Mouse (Mus musculus): ENCODE data around the gene Ptbp3. TPM values are rescaled to one million over a fixed set of nuclear protein-coding genes. Genes with fewer than 3 reads are reported as not detected.

Gene Ptbp3
- total RNA-seq, 2 experiments from 2014 or later = 29.6 to 37.0 TPM

- intact Hi-C loops (cut with DNase I) = no loop called here
- no peak for DNase-seq (ENCODE audit: low spot score)
Observed at GRCm38 (mm10) chr4:59524875-59525274, 24.3 kb downstream of the Ptbp3 start.

- intact Hi-C loops (cut with DNase I) = no loop called here
- no peak for DNase-seq (ENCODE audit: low spot score)
Observed at GRCm38 (mm10) chr4:59510321-59510720, 38.8 kb downstream of the Ptbp3 start.

GRCm38 (mm10) chr4:59509558-59509957 lies 39.6 kb downstream of the Ptbp3 start:
- intact Hi-C loops (cut with DNase I) = no loop called here
- DNase-seq (ENCODE audit: low spot score) = no peak

DNA sequence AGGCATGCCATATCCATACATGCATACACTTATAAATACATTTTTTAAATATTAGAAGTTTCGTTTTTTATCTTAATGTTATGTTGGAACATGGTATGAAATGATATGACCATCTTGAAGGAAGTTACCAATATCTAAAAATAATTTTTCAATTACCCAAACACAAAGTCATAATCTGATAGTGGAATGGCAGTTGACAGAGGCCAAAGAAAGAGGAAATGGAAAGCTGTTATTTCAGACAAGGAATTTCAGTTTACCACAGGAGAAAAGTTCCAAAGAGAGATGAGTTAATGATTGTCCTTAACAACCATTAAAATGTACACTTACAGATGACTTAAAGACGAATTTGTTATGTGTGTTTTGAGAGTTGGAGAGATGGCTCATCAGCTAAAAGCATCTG lies 41.4 kb downstream of the Ptbp3 start:
- intact Hi-C loops (cut with DNase I) = no loop called here
- no peak for DNase-seq (ENCODE audit: low spot score)

GRCm38 (mm10) chr4:59506704-59507103 lies 42.5 kb downstream of the Ptbp3 start:
- intact Hi-C loops (cut with DNase I) = no loop called here

GRCm38 (mm10) chr4:59505481-59505880 lies 43.7 kb downstream of the Ptbp3 start:
- no peak for DNase-seq (ENCODE audit: low spot score)
- intact Hi-C loops (cut with DNase I) = no loop called here

More at GRCm38 (mm10) chr4:59506704-59507103, 42.5 kb downstream of the Ptbp3 start:
- DNase-seq (ENCODE audit: low spot score) = no peak

DNA sequence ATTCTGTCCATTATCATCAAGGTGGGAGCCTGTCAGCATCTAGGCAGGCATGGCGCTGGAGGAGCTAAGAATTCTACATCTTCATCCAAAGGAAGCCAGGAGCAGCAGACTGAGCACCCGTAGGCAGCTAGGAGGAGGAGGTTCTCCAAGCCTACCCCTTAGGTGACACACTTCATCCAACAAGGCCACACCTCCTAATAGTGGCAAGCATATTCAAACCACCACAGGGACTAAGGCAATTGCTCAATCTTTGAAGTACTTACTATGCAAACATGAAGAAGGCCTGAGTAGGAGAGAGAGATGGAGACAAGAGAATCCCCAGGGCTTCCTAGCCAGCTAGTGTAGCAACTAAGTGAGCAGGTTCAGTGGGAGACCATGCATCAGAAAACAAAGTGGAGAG lies 58.1 kb downstream of the Ptbp3 start:
- intact Hi-C loops (cut with DNase I) = loop anchor here (5.0 kb wide), 1 partner anchor 46 kb away; no protein-coding TSS in a partner anchor
- DNase-seq (ENCODE audit: low spot score) = no peak

DNA sequence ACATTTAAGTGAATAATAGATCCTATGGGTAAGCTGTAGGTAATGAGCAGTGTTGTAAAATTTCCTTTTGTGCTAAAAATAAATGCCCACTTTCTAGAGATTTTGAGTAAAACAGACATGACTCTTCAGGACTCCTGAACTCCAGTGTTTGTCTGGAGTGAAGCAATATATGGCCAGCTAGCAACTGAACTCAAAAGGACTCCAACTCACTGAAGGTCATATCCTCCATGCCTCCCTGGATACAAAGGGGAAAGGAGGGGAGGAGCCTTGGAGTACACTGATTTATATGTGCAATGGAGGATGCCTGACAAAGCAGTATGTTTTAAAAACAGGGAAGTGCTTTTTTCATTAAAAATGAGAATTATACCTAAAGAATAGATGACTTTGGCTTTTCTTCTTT lies 77.9 kb downstream of the Ptbp3 start:
- no peak for DNase-seq (ENCODE audit: low spot score)
- intact Hi-C loops (cut with DNase I) = loop anchor here (10.0 kb wide), 1 partner anchor 107 kb away; no protein-coding TSS in a partner anchor

- no peak for DNase-seq (ENCODE audit: low spot score)
- intact Hi-C loops (cut with DNase I) = no loop called here
Observed at GRCm38 (mm10) chr4:59465449-59465848, 83.7 kb downstream of the Ptbp3 start.

DNA sequence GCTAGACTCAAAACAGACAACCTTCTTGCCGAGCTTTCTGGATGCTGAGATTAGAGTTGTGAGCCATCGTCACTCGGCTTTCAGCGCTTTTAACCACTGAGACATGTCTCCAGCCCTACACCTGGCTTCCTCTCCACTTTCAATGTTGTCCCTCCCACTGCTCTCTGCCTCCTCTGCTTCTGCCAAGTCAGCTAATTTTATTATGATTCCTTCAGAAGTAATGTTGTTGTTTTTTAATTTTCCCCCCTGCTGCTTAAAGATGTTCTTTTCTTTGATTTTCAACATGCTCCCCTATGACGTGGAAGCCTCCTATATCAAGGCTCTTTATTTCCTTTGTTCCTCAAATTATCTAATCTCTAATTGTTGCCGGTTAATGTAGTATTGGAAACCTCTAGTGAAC lies 84.5 kb downstream of the Ptbp3 start:
- no peak for DNase-seq (ENCODE audit: low spot score)
- intact Hi-C loops (cut with DNase I) = no loop called here

DNA sequence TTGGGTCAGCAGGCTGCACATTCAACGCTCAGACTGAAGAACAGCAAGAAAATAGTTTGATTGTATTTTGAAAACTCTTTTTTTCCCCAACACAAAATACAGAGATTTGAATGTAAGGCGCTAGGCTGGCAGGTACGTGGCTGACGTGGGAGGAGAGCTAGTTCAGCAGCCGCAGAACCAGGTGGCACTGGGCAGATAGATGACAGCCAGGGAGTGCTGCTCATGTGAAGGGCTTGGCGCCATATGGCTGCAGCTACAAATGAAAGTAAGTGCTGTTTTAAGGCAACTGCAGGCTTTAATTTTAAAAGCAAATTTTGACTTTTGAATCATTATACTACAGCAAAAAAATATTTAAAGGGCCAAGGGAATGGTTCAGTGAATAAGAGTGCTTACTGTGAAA lies 86.7 kb downstream of the Ptbp3 start:
- intact Hi-C loops (cut with DNase I) = no loop called here
- DNase-seq (ENCODE audit: low spot score) = no peak

DNA sequence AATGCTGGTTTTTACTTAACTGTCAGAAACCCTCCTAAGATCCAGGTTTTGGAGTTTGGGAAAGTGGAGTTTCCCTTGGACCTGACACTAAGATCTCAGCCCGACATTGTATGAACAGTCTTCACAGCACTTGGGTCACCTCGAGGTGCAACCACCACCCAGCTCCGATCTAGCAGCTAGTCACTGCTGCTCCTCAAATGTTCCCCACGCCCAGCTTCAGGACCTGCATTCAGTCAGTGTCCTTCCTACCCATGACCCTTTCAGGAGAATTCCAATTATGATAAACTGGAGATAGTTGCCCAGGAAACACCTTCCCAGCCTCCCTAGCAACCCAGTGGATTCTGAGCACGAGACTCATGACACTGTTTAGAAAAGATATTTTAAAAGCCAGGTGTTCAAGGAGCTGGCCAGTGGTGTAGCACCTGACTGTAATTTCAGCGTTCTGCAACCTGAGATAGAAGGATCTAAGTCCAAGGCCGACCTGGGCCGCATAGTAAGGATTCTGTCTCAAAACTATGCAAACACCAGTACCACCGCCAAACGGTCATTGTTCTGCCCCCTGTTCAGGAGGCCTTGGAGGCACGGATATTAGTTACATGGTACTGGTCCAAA lies 87.9 kb downstream of the Ptbp3 start:
- intact Hi-C loops (cut with DNase I) = no loop called here
- DNase-seq (ENCODE audit: low spot score) = no peak

- intact Hi-C loops (cut with DNase I) = no loop called here
- no peak for DNase-seq (ENCODE audit: low spot score)
Observed at GRCm38 (mm10) chr4:59459216-59459955, 89.8 kb downstream of the Ptbp3 start.

GRCm38 (mm10) chr4:59457941-59458340 lies 91.2 kb downstream of the Ptbp3 start:
- DNase-seq (ENCODE audit: low spot score) = no peak
- intact Hi-C loops (cut with DNase I) = no loop called here

DNA sequence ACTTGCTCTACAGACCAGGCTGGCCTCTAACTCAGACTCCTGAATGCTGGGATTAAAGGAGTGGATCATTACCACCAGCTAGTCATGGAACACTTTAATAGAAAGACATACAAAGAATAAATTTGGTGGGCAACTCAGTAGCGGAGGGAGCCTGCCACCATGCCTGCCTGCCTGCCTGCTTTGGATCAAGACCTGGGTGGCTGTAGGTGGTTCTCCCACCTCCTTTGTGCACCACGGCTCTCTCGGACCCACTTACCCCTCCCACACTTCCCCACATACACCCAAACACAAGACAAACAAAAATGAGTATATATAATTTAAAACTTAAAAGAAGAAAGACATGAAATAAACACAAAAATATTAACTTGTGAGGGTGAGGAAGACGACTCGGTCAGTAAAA lies 92.1 kb downstream of the Ptbp3 start:
- intact Hi-C loops (cut with DNase I) = no loop called here

GRCm38 (mm10) chr4:59455465-59455864 lies 93.7 kb downstream of the Ptbp3 start:
- no peak for DNase-seq (ENCODE audit: low spot score)
- intact Hi-C loops (cut with DNase I) = no loop called here

More for the DNA sequence above, 92.1 kb downstream of the Ptbp3 start:
- no peak for DNase-seq (ENCODE audit: low spot score)

- DNase-seq (ENCODE audit: low spot score) = no peak
- intact Hi-C loops (cut with DNase I) = no loop called here
Observed at GRCm38 (mm10) chr4:59454046-59454445, 95.1 kb downstream of the Ptbp3 start.

- intact Hi-C loops (cut with DNase I) = no loop called here
- no peak for DNase-seq (ENCODE audit: low spot score)
Observed at GRCm38 (mm10) chr4:59452503-59452933, 96.6 kb downstream of the Ptbp3 start.

DNA sequence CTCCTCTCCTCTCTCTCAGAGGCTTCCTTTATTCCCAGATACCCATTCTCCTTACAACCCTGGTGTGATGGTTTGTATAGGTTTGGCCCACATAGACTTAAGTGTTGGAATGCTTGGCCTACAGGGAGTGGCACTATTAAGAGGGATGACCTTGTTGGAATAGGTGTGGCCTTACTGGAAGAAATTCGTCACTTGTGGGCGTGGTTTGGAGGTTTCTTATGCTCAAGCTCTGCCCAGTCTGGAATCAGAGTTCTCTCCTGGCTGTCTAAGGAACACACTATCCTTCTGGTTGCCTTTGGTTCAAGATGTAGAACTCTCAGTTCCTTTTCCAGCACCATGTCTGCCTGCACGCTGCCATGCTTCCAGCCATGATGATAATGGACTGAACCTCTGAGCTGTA lies 98.3 kb downstream of the Ptbp3 start:
- intact Hi-C loops (cut with DNase I) = no loop called here
- no peak for DNase-seq (ENCODE audit: low spot score)

DNA sequence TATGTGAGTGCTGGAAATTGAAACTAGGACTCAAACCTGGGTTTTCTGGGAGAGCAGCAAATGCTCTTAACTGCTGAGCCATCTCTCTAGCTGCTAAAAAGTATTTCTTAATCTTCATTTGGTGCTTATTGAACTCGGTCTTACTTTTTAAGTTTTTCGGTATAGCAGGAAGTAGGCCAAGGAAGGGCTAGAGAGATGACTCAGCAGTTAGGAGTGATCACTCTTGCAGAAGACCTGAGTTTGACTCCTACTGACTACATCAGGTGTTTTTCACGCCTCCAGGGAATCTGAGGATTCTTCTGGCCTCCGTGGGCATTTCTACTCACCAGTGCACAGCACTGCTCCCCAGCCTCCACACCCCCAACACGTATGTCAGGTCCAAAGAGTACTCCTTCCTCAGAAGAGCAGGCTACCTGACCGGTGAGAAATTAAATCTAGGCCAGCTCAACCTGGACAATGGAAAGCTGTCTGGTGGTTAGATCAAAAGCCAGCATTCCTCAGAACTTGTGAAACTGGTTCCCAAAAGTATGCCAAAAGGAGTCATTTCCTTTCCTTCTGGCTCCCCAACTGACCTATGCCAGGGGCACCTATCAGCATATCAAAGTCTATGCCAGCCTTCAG lies 98.8 kb downstream of the Ptbp3 start:
- intact Hi-C loops (cut with DNase I) = no loop called here
- no peak for DNase-seq (ENCODE audit: low spot score)

DNA sequence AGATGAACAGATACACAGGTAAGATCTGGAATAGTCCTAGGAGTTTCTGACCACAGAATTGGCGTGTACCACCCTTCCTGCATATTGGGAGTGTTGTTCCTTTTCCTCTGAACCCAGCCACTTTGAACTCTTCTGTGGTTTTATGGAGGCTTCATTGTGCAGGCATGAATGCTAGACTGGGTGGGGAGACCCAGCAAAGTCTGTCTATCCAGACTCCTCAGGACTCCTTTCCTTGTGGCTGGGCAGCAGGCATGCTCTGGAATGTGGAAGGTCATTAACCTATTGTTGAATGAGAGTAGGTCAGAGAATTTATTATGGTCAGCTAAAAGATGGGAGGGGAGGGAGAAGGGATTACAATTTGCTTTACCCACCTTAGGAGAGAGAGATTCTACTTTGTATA lies 101.9 kb downstream of the Ptbp3 start:
- DNase-seq (ENCODE audit: low spot score) = no peak

More for the DNA sequence above, 101.9 kb downstream of the Ptbp3 start:
- intact Hi-C loops (cut with DNase I) = no loop called here
